Mouse (Mus musculus) gastrocnemius, postnatal 10 days (tissue): ENCODE results near the gene Cavin4. TPM values are rescaled to one million over a fixed set of nuclear protein-coding genes. Genes with fewer than 3 reads are reported as not detected.
A peak's percentile ranks its signal among the peaks of the same experiment; 100 is the strongest.
"Not testable (repeated sequence)": the region's sequence is repeated elsewhere in the genome, so short reads cannot be mapped to it uniquely, and the experiment has no call there.

Experiments used
- DNase-seq: peaks from one replicate; pipeline ENCODE4 v3.0.0; 2021; ENCODE audit warnings: mixed read lengths
- total RNA-seq, 2 experiments: library from RNA; stranded (reverse); gene quantifications; 2 replicates each; pipeline ENCODE4 v1.2.3; 2021

Gene Cavin4
- total RNA-seq, 2 experiments from 2014 or later: 184 to 203 TPM

GRCm38 (mm10) chr4:48672915-48673314, 9.6 kb downstream of the Cavin4 start:
- DNase-seq: no peak

GRCm38 (mm10) chr4:48674412-48674811, 11.1 kb downstream of the Cavin4 start:
- DNase-seq: no peak

GRCm38 (mm10) chr4:48676570-48677185, 13.4 kb downstream of the Cavin4 start:
- DNase-seq: no peak

GRCm38 (mm10) chr4:48677276-48677675, 14.0 kb downstream of the Cavin4 start:
- no peak for DNase-seq

- DNase-seq: no peak
Observed at GRCm38 (mm10) chr4:48677812-48678211, 14.5 kb downstream of the Cavin4 start.

GRCm38 (mm10) chr4:48678793-48679192, 15.5 kb downstream of the Cavin4 start:
- DNase-seq: no peak

- not testable (repeated sequence) for DNase-seq
Observed at GRCm38 (mm10) chr4:48679728-48680127, 16.4 kb downstream of the Cavin4 start.

GRCm38 (mm10) chr4:48680214-48680613, 16.9 kb downstream of the Cavin4 start:
- DNase-seq: no peak

- no peak for DNase-seq
Observed at GRCm38 (mm10) chr4:48680648-48681343, 17.5 kb downstream of the Cavin4 start.

- DNase-seq: no peak
Observed at GRCm38 (mm10) chr4:48683126-48683525, 19.8 kb downstream of the Cavin4 start.

GRCm38 (mm10) chr4:48683633-48684209, 20.4 kb downstream of the Cavin4 start:
- not testable (repeated sequence) for DNase-seq

GRCm38 (mm10) chr4:48684593-48685187, 21.4 kb downstream of the Cavin4 start:
- no peak for DNase-seq

- DNase-seq: no peak
Observed at GRCm38 (mm10) chr4:48688148-48688547, 24.8 kb downstream of the Cavin4 start.

- DNase-seq: peak; percentile 44
Observed at GRCm38 (mm10) chr4:48690640-48691039, 27.3 kb downstream of the Cavin4 start.

GRCm38 (mm10) chr4:48691793-48692437, 28.6 kb downstream of the Cavin4 start:
- DNase-seq: peak; percentile 34

- no peak for DNase-seq
Observed at GRCm38 (mm10) chr4:48692736-48693292, 29.5 kb downstream of the Cavin4 start.

GRCm38 (mm10) chr4:48696706-48697105, 33.4 kb downstream of the Cavin4 start:
- DNase-seq: no peak

- no peak for DNase-seq
Observed at GRCm38 (mm10) chr4:48697302-48697701, 34.0 kb downstream of the Cavin4 start.

- DNase-seq: no peak
Observed at GRCm38 (mm10) chr4:48715865-48716650, 52.7 kb downstream of the Cavin4 start.

- DNase-seq: no peak
Observed at GRCm38 (mm10) chr4:48716817-48717216, 53.5 kb downstream of the Cavin4 start.
